Mouse (Mus musculus) erythroblast, embryonic 14.5 days (primary cell): ENCODE measurements around the gene Col23a1.

Experiments used
- GATA1 ChIP-seq: IDR thresholded peaks from 2 replicates; pipeline ENCODE4 v1.6.1; 2012; ENCODE audit warnings: low read length, inconsistent platforms, mixed read lengths
- TAL1 ChIP-seq: IDR thresholded peaks from 3 replicates; pipeline ENCODE4 v1.6.1; 2012; ENCODE audit warnings: low read length, inconsistent platforms, mixed read lengths

DNA sequence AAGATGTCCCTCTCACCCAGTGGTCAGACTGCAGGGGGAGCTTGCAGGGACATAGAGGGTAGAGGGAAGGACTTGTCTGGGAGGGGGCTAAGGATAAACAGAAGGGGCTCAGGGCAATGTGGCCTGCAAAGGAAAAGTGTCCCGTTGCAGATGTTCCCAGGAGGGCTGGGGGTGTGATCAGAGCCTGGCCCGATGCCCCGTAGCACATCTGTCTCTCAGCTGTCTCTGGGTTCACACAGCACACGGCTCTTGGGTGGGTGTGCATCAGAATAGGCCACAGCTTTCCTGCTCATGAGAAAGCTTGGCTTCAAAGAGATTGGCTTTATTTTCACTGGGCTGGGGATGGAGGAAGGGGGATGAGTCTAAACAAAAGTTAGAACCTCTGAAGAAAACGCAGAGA, 62.1 kb downstream of the Col23a1 start:
- TF ChIP-seq TAL1 = no peak
- no peak for TF ChIP-seq GATA1
